Mouse (Mus musculus) heart, postnatal 0 days (tissue): ENCODE measurements around the gene Eef1e1.

Experiments
- CTCF ChIP-seq: IDR thresholded peaks from 2 replicates; pipeline ENCODE4 v1.5.1; 2016; ENCODE audit warnings: antibody characterized with exemption, control low read depth, low read depth
- EP300 ChIP-seq: IDR thresholded peaks from 2 replicates; pipeline ENCODE4 v1.6.1; 2016; ENCODE audit warnings: antibody characterized with exemption, low read depth

DNA sequence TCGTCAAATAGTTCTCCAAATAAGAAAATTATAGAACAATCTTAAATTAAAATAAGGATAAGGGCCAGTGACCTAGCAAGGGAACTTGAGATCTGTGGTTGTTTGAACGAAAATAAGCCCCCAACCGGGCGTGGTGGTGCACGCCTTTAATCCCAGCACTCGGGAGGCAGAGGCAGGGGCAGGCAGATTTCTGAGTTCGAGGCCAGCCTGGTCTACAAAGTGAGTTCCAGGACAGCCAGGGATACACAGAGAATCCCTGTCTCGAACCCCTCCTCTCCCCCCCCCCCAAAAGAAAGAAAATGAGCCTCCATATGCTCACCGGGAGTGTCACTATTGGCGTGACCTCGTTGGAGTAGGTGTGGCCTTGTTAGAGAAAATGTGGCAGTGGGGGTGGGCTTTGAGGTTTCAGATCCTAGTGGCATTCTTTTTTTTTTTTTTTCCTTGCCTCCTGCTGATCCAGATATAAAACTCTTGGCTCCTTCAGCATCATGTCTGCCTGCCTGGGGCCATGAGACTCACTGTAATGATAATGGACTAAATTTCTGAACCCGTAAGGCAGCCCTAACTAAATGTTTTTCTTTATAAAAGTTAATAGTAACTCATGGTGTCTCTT, 772 bp upstream of the Eef1e1 start:
- TF ChIP-seq CTCF (no peak), EP300 (no peak)
